Mouse (Mus musculus): Measurements from ENCODE around the gene Use1.

The Use1 gene

DNA sequence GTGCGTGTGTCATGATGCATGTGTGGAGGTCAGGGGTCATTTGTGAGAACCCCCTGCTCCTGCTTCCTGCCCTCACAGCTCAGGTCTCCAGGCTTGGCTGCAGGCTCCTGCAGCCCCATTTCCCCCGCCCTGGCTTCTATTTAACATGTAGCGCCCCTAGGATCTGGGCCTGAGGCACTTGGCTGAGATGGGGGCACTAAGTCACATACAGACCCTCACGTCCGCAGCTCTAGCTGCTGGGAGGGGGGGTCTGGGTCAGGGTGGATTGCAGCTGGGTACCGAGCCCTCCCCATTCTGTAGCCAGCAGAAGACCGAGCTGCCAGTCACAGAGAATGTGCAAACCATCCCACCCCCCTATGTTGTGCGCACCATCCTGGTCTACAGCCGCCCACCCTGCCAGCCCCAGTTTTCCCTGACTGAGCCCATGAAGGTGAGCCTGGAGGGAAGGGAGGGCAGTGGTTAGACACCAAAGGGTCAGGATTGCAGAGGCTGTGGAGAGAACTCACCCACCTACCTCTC, 35.9 kb downstream of the Use1 start:
- DNase-seq (ENCODE audit: low spot score in 2 of 2), result no peak

DNA sequence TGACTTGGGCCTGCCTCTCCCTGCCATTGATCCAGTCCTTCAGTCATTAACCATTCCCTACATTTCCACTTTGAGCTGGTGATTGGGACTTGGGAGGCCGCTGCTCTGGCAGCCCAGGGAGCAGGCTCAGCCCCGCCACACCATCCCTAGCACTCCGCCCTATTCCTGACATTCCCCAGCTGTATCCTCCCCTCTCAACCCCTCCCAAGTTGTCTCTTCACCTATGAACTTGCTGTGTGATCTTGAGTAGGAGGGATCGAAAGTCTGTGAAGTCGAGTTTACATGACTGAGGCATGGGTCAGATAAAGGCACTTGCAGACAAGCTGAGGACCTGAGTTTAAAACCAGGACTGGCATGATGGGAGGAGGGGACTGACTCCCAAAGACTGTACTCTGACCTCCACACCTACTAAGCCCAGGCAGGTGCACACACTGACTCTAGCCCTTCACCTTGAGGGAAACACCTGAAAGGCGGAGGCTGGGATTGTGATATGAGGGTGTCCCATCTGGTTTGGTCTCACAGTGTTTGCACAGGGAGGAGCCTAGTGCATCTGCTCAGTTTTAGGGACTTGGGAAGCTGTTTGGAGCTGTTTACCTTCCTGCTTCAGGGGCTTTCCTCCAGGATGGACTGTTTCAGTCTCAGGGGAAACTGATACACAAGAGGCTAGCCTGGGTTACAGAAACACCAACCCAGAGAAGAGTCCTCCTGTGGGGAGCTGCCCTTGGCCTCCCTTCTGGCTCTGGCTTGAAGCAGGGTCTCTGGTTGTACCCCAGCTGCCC, 36.6 kb downstream of the Use1 start:
- no peak for DNase-seq (ENCODE audit: low spot score in 2 of 2)

DNA sequence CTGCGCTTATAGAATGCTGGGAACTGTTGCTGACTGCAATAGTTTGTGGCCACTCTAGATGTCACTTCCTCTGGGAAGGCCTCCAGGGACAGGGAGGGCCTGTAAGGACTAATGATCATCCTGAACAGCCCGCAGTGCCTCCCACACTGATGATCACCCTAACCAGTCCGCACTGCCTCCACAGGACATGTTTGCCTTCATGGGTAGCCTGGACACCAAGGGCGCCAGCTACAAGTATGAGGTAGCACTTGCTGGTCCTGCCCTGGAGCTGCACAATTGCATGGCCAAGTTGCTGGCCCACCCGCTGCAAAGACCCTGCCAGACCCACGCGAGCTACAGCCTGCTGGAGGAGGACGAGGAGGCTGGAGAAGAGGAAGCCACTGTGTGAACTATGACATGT, 37.4 kb downstream of the Use1 start:
- DNase-seq (ENCODE audit: low spot score in 2 of 2), result no peak

DNA sequence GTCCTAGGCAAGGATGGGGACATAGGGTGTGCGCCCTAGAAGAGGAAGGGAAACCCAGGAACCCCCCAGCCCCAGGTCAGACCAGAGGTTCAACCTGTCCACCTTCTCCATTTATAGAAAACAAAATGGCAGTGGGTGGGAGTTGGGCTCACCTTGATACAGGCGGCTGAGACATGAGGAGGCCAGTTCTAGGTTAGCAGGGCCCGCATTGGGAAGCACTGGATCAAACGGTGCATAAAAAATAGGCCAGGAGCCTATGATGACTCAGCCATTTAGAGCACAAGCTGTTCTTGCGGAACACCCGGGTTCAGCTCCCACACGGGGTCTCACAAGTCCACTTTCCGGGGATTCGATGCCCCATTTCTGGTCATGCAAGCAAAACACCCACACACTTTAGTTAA, 38.3 kb downstream of the Use1 start:
- DNase-seq (ENCODE audit: low spot score in 2 of 2), result no peak

DNA sequence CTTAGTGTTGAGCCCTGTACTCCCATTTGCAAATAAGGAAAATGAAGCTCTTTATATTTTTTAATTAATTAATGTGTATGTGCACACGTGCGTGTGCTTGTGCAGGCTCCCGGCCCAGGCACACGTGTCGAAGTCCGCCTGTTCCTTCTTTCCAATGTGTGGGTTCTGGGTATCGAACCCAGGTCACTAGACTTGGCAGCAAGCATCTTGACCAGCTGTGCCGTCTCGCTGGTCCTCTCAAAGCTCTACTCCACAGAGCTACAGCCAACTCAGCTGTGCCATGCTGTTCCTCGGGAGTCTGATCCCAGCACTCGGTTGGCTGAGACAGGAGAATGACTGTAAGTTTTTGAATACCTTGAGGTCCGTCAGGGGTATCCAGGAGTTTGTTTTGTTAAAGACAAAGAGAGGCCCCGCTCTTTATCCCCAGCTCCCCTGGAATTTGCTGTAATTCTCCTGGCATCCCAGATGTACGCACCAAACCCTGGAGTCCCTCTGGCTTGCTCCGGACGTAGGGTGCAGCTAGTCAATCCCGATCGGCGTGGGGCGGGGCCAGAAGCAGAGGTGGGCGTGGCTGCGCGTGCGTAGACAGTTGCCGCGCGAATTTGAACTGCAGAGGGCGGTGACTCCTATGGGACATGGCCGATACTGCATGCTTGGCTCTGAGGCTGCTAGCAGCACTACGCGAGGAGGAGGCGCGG, 38.9 kb downstream of the Use1 start, which contains the start of gene Ankle1:
TSS of gene Ankle1 (plus strand) at position 610 of the 698 bp plus-strand sequence.
- DNase-seq (ENCODE audit: low spot score in 2 of 2), result peak; percentile 93 to 94

DNA sequence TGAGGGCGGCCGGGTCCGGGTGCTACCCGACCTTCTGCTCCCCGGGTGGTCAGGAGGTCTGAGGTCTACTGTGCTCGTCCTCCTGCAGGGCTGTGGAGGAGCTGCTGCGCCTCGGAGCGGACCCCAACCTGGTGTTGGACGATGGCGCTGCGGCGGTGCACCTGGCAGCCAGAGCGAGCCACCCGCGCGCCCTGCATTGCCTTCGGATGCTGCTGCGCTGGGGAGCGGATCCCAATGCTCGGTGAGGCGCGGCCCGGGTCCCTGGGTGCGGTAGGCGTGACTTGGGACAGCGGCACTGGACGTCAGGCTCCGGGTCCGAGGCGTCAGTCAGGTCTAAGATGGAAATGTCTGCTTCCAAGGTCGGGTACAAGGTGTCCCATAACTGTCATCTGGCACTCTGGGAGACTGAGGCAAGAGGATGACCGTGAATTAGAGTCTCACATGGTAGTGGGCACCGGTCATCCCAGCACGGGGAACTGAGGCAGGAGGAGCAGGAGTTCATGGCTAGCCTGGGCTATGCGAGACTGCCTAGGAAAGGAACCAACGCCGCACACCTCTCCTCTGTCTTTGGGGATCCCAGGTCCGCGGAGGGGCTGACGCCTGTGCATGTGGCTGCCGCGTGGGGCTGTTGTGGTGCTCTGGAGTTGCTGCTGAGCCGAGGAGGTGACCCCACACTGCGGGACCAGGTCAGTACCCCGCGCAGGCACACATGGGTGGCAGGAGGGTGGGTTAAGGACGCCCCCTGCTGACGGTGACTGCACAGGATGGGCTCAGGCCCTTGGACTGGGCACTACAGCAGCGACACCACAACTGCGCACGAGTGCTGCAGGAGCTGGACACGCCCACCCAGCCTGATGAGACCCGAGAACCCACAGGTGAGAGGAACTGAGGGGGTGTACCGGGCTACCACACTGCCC, 39.7 kb downstream of the Use1 start:
- DNase-seq (ENCODE audit: low spot score in 2 of 2), result no peak

DNA sequence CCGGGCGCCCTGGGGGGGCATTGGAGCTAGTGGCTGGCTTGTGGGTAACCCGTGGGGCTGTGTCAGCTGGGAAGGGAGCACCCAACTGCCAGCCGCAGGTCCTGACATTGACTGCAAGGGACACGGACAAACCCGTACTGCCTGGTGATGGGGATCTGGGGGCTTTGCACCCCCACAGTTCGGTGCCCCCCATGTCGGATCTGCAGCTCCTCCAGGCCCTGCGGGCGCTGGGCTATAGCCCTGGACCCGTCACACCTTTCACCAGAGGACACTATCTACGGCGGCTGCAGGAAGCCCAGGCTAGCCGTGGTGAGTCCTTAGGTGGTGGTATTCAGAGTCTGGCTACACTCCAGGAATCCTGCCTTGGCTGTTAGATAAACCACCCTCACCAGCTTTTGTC, 40.8 kb downstream of the Use1 start:
- no peak for DNase-seq (ENCODE audit: low spot score in 2 of 2)

DNA sequence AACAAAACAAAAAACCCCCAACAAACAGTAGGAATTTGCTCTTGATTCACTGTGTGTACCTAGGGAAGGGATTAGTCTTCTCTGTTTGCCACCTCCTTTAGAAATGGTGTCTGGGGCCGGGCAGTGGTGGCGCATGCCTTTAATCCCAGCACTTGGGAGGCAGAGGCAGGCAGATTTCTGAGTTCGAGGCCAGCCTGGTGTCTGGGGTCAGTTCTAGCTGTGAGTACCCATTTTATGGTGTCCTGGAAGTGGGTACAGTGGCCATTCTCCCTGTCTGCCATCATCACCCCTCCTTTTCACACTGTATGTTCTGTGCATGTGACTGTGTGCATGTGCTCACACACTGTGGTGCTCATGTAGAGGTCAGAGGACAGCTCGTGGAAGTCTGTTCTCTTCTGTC, 41.6 kb downstream of the Use1 start:
- no peak for DNase-seq (ENCODE audit: low spot score in 2 of 2)

DNA sequence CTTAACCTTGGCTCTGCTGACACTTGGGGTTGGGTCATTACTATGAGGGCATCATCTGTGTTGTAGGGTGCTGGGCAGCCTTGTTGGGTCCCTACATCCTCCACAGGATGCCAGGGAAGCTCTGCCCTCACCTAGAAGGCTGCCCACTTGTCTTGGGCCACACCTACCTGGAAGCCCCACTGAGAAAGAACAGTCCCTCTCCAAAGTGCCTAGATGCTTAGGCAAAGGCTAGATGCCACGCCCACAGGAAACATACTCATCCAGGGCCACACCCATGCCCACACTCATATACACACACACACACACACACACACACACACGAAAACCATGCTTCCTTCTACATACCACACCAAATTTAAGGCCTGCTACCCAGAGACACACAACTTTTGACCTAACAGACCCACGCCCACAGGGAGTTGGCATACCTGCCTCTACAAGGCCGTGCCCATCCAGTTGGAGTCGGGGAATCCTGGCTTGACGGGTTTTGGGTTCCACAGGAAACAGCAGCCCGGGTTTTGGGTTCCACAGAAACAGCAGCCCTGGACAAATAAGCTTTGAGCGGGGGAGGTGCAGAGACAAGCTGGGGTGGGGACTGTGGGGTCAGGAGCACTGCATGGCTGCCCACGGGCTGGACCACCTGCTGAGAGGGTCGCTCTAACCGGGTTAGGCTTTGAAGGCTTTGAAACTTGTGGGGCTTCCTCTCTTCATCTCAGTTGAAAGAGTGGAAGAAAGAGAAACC, 45.1 kb downstream of the Use1 start:
- no peak for DNase-seq (ENCODE audit: low spot score in 2 of 2)

All from frontal cortex, postnatal 25 days (tissue).